Mouse (Mus musculus) heart, adult 2 months (tissue): Measurements from ENCODE around the gene Serpina6.

Experiments used
- CTCF ChIP-seq: fragments of 200-600 bp; IDR thresholded peaks from 2 replicates; pipeline ENCODE4 v1.8.1; 2022; ENCODE audit warnings: antibody characterized with exemption, mild to moderate bottlenecking, moderate library complexity
- EP300 ChIP-seq: fragments of 200-500 bp; IDR thresholded peaks from 2 replicates; pipeline ENCODE4 v1.6.1; 2011; ENCODE audit warnings: low read depth, low read length, control low read depth; ENCODE audit not compliant: insufficient read depth
- POLR2A ChIP-seq: fragments of 200-500 bp; IDR thresholded peaks from 2 replicates; pipeline ENCODE4 v1.6.1; 2011; ENCODE audit warnings: mild to moderate bottlenecking, low read depth, low read length, control low read depth; ENCODE audit not compliant: insufficient read depth

- TF ChIP-seq POLR2A (no peak), CTCF (no peak), EP300 (no peak)
Observed at GRCm38 (mm10) chr12:103657991-103658390, 979 bp upstream of the Serpina6 start.
